Mouse (Mus musculus): ENCODE results near the gene Enox1. TPM values are rescaled to one million over a fixed set of nuclear protein-coding genes. Genes with fewer than 3 reads are reported as not detected.
"Not testable (repeated sequence)": the region's sequence is repeated elsewhere in the genome, so short reads cannot be mapped to it uniquely, and the experiment has no call there.

The Enox1 gene
- total RNA-seq, 2 experiments from 2014 or later, result 2.0 to 2.2 TPM

DNA sequence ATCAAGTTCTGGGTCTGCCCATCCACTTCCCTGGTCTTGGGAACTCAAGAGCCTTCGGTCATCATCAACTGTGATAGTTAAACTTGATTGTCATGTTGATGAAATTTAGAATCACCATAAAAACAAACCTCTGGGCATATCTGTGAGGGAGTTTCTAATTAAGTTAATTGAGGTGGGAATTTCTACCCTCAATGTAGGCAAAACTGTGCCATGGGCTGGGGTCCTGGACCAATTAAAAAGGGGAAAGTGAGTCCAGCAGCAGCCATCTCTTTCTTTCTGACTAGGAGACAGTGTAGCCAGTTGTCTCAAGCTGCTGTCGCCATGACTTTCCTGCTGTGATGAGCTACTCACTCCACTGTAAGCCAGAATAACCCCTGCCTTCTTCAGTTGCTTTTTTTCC is 335.2 kb downstream of the Enox1 start:
- DNase-seq, result no peak
- intact Hi-C loops (cut with DNase I), result no loop called here

DNA sequence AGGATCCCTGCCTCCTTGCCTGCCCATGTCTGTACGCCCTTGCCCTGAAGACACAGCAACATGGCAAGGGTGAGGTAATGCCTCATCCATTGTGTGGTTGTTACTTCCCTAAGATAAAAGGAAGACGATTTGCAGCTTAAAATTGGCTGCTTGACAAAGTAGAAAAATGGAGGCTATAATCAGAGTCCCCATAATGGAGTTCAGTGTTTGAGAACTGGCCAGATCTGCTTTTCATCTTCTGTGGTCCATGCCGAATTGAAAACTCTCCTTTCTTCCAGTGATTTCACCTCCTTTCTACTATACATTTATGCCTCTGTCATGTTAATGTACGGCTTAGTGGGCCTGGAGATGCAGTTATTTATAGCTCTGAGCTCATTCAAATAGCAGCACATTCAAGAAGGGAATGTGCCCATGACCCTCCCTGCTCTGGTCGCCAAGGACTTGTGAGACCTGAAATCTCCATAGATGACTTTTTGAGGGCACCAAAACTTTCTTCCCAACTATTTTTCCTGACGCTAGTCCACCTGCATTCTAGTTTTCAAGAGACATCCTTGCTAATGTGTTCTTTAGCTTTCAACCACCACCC is 343.5 kb downstream of the Enox1 start:
- DNase-seq, result peak; percentile 34 to 35
- intact Hi-C loops (cut with DNase I), result no loop called here

DNA sequence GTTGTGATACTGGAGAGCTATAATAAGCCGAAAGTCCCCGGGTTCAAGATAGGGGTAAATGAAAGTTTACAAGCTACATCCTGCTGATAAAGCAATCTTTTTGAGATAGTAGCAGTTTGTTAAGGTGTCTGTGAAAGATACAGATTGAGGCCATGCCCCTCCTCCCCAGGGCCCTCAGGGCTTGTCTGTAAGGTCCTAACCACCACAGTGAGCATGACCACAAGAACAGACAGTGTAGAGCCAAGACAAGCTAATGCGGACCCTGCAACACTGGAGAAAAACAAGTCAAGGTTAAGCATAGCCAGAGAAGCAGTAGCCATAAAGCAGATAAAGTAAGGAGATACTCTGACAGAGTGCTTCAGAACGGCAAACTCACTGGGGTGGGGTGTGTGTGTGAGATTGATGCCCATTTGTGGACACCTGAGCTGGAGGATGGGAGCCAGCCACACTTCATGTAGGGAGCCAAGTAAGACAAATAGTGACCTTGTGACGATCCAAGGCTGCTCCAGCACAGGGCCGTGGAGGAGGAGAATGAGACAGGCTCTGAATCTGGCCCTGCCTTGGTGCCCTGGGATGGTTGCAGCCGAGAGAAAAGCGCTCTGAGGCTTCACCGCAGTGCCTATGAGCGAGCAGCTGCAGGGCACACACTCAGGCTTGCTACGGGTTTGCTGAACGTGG is 348.0 kb downstream of the Enox1 start:
- DNase-seq, result no peak
- intact Hi-C loops (cut with DNase I), result no loop called here

DNA sequence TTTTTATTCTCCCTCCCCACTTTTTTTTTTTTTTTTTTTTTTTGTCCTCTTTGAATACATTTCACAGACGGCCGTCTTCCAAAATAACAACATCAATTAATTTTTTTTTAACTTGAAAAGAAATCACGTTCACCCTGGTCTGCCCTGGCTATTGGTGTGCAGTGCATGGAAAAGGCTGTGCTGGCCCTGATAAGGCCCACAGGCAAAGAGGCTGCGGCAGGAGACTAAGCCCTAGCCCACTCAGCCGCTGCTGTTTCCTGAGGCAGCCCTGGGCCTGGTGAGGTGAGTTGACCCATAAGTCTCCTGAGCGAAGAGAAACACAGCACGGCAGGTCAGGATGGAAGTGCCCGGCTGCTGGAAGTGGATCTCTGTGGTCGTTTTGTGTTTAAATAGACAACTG is 349.8 kb downstream of the Enox1 start:
- intact Hi-C loops (cut with DNase I), result no loop called here
- no peak for DNase-seq

DNA sequence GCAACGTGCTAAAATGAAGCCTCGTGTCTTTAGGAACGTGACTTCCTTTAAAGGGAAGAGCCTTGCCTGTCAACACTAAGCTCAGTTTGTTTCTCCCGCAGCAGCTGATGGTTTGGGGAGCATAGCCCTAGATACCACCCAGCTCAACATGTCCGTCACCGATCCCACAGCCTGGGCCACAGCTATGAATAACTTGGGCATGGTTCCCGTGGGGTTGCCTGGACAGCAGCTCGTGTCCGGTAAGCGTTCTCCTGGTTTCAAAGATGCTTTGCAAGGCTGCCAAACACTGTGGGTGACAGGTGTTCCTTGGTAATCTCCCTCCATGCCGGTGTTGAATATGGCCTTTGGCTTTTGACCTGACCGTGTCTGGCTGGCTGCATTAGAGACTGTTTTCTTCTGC is 351.5 kb downstream of the Enox1 start:
- peak; percentile 63 to 65 for DNase-seq
- intact Hi-C loops (cut with DNase I), result no loop called here

DNA sequence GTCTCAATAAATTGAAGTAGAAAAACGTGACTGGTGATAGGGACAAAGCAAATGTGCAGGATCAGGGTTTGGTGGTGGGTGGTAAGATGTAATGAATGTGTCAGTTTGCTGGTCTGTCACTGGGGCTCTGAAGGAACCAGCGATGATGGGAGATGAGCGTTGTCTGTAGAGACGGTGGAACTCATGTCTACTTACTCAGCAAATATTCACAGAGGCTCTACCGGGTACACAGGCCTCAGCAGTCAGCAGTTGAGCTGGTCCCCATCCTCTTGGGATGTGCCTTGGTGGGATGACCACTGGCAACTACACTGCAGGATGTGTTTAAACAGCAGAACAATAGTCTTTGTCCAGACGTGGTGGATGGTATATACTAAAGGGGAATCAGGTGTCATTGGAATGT is 352.5 kb downstream of the Enox1 start:
- DNase-seq, result no peak
- intact Hi-C loops (cut with DNase I), result no loop called here

DNA sequence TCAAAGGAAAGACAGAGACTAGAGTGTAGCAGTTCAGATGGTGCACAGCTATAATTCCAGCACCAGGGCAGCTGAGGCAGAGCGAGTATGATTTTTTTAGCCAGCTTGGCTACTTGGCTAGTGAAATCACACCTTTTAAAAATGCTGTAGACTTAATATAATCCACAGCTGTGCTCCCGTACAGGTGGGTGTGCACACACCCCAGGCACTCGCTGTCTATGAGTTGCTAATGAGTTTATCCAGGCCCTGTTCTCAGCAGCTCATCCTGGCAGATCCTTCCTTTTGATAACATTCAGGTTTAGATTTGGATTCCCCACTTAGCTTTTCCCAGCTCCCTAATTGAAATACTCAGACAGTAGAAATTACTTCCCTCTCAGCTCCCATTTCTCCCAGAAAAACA is 353.4 kb downstream of the Enox1 start:
- no peak for DNase-seq
- intact Hi-C loops (cut with DNase I), result no loop called here

DNA sequence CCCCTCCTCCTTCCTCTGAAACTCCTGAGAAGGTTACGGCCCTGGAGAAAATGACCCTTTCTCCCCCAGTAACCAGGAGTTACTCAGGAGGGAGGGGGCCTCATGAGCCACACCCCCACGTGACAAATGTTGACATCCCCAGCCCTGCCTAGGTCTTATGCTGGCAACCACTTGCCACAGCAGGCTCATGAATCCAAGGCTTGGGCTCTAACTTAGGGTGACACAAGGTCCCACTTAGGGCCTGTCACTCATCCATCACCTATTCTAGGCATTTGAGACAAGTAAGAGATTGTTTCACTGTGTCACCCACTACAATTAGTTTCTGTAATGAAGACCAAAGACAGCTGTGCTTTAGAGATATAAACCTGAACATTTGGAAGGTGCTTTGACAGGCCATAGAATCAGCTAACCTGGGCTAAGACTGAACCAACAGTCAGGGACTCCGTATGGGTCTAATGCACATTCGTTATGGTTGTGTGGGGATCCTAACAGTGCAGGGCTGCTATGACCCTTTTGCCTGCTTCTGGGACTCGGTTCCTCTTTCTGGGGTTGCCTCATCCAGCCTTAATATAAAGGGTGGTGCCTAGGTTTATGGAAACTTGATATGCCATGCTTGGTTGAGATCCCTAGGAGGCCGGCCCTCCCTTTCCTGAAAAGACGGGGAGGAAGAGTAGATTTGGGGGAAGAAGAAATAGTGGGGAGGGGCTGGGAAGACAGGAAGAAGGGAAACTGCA is 354.7 kb downstream of the Enox1 start:
- DNase-seq, result no peak
- intact Hi-C loops (cut with DNase I), result no loop called here

DNA sequence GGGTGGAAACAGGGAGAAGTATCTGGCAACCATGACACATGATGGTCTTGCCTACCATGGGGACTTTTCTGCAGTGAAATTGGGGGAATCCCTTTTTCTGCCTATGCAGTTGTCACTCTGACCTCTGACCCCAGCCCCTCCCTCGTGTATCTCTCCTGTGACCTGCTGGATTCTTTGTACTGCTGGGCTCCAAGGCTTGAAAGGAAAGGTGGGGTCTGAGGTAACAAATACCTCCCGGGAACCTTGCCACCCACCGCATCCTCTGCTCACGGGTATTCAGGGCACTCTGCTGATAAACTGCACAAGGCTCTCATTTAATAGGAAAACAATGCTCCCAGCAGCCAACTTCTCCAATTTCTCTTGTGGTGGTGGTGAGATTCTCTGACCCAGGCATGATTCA is 361.5 kb downstream of the Enox1 start:
- no peak for DNase-seq
- intact Hi-C loops (cut with DNase I), result no loop called here

DNA sequence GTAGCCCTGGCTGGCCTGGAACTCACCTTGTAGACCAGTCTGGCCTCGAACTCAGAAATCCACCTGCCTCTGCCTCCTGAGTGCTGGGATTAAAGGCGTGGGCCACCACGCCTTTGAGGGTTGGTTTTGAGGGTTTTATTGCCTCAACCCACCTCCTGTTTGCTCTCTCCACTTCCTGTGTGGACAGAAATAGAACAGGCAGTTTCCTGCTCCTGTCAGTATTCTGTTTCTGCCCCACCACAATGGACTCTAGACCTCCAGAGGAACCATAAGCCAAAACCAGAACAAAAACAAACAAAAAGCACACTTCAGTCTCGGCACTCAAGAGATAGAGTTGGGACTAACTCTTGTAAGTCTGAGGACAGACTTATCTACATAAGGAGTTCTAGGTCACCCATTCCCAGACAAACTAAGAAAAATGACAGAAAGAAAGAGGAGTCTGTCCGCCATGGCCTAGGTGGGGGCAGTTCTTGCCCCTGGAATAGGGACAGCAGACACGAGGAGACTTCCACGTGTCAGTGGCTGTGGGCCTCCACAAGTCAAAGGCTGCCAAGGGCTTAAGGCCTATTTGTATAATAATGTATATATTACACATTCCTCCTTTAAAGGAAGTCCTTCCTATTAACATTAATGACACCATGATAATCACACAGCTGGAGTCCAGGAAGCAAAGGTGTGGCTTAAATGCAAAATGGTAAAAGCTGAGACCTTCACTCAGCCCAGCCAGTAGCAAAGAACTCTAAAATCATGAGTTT is 362.6 kb downstream of the Enox1 start:
- intact Hi-C loops (cut with DNase I), result no loop called here
- DNase-seq, result no peak

DNA sequence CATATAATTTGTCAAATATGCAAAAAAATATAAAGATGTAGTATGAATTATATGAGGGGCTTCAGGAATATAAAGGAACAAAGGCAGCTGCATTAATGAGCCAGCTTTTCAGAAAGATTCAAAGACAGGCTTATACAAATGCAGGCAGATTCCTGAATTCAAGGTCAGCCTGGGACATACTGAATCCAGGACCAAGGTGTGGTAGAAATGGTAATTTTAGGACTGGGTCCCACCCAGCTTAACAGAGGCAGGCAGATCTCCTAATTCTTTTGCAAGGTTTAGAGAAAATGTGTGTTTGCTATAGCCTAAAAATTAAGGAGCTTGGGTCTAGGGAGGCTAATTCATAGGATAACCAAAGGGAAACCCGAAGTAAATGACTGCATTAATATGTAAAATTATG is 363.1 kb downstream of the Enox1 start:
- intact Hi-C loops (cut with DNase I), result no loop called here
- DNase-seq, result no peak

DNA sequence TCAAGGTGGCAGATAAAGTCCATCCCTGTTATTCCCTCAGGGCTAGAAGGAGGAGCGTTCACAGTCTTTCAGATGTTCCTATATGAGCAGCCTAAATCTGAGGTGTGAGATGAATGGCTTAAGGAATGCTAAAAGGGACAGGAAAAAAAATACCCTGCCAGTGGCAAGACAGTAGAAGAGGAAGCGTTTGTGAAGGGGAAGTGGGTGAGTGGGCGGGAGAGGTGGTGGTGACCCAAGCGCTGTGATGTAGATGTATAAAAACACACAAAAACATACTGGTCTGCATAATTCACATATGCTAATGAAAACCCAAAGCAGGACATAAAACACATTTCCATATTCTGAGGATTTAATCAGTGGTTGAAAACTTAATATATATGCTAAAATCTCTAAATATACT is 367.7 kb downstream of the Enox1 start:
- DNase-seq, result no peak
- intact Hi-C loops (cut with DNase I), result no loop called here

DNA sequence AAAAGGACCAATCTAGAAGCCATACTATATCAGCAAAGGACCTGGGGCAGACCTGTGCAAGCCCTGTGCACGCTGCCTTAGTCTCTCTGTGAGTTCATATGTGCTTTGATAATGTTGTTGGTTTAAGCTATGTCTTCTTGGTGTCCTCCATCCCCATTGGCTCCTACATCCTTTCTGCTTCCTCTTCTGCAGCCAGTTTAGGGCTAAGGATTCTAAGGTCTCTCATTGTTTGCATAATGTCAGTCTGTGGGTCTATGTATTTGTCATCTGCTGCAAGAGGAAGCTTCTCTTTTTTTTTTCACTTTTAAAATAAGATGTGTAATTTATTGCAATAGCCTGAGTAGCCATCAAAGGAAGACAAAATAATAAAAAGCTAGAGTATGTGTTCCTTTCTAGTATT is 369.7 kb downstream of the Enox1 start:
- intact Hi-C loops (cut with DNase I), result no loop called here
- DNase-seq, result no peak

DNA sequence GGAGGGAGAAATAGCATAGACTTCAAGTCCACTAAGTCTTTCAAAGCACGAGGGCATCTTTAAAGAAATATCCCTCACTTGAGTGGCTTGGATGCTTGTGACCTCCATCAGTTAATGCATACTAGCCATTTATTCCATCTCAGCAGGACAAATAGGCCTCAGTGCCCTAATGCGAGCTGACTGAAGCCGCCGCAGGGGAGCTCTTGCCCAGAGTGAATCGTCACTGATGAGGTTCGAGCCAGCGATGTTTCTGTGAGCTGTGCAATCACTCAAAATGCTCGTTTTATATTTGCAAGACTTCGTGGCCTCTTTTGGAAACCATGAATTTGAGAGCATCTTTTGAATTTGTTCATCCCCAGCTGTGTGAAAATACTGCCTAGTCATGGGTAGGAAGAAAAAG is 372.6 kb downstream of the Enox1 start:
- intact Hi-C loops (cut with DNase I), result no loop called here
- DNase-seq, result no peak

DNA sequence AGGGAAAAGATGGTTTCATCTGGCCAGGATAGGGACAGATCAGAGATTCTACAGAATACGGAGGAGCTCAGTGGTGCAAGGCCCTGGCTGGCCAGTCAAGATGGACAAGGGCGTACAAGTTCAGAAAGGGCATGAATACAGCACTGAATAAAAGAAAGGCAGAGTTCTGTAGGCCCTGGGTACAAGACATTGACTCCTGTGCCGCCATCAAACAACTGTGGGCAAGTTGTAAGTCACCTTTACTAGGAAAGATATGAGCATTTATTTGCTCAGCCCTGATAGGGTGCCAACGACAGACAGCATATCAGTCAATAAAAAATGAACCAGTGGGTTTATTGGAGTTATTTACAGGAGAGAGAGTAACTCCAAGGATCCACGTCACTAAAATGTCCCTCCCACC is 373.1 kb downstream of the Enox1 start:
- DNase-seq, result no peak
- intact Hi-C loops (cut with DNase I), result no loop called here

DNA sequence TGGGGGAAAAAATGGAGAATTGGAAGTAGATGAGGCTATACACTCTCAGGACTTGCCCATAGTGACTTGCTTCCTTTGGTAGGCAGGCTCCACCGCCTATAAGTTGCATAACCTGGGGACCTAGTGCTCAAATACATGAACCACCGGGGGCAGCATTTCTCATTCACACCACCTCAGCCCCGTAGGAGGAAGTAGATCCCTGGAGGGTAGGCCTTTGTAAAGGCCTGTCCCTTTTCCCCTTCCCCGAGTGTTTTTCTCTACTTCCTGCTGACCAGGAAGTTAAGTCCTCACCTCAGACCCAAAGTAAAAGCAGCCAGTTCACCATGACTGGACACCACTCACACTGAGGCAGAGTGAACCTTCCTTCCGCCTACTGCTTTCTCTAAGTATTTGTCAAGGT is 377.1 kb downstream of the Enox1 start:
- DNase-seq, result no peak
- intact Hi-C loops (cut with DNase I), result no loop called here

DNA sequence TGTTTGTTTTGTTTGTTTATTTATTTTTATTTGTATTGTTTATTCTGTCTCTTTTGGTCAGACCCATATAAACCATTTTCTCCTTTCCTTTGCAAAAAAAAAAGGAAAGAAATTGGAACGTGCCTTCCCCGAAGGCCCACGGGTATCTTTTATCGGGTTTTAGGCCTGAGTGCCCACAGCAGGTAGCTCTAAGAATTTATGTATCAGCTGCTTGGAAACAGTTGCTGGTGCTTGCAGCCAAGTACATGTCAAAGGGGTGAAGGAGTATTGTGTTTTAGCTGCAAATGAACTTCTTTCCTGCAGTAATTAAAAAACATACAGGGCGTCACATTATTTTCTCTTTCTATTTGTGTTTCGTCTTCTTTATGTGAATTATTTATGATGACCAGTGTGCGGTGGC is 377.6 kb downstream of the Enox1 start:
- no peak for DNase-seq
- intact Hi-C loops (cut with DNase I), result no loop called here

DNA sequence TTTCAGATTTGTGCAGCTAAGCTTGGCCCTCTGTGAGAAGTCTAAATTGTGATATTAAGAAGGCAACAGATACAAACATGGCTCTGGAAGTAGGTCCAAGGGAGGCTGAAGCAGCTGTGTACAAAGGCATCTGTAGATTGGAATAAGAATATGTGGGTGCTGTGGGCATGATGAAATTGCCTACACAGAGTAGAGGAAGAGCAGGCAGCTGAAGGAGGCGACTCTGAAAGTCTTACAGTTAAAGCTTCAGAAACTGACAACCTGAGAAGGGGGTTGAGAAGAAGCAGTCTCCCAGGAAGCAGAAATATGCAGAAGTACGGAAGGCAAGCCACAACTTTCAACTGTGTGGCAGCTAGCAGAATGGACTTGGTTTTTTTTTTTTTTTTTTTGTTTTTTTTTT is 380.0 kb downstream of the Enox1 start:
- DNase-seq, result no peak
- intact Hi-C loops (cut with DNase I), result no loop called here

DNA sequence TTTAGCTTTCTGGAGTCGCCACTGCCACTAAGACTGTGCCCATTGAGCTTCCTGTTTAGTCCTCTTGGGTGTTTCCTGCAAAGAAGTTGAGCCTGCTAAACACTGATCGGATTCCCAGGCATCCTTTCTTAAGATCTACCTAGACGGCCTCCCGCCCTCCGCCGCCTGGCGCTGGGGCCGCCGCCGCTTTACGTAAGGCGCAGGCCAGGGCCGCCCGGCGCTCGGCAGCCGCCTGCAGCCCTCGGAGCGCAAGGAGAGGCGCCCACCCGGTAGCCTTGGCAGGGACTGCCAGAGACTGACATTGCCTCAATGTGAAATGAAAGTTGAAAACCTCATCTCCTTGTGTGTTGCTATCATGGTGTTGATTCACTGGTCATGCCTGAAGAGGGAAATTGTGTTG is 383.0 kb downstream of the Enox1 start:
- intact Hi-C loops (cut with DNase I); DNase-seq: not testable (repeated sequence)

DNA sequence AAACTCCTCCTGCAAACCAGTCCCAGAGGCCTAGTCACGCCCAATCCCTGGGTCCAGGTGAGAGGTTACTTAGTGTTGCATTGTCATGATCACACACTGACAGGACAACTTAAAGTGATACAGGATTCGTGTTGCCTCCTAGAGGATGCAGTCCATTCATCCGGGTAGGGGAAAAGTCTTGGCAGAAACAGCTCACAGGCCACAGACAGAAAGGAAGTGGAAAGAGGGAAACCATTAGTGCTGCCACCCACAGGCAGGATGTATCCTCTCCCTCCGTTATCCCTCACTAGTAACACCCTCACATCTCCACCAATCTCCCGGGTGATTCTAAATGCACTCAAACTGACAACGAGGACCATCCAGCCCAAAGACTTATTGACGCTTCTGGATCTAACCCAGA is 385.4 kb downstream of the Enox1 start:
- intact Hi-C loops (cut with DNase I), result no loop called here
- DNase-seq, result no peak

DNA sequence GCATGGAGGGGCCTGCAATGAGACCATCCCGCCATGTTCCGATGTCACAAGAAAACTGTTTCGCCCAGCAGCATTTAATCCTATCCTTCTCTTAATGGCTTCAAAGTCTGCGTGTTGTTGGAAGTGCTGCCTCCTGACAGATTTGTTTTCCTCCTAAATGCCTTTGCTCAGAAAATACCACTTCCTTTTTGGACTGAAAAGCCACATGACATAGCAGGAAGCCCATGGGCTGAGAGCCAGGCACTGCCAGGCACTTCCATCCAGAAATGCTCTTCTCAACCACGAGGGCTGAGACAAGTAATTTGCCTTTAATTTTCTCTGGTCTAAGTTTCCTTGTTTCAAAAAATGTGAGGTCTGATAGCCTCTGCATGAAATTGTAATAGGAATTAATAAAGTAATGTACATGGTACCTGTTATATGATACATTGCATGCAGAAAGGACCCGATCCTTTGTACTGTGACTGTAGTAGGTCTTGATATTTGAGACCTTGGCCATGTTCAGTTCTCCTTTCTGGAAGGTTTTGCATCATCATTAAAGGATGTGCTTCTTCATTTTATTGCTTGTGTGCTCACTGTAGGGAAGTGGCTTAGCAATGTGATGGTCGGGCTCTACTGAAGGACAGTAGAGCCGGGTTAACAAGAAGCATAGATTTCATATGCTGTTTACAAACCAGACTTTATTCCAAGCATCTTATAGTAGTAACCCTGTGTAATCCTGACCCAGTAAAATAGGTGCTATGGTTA is 390.1 kb downstream of the Enox1 start:
- intact Hi-C loops (cut with DNase I), result no loop called here
- DNase-seq, result no peak
